Mouse (Mus musculus) bone marrow macrophage, adult 2 months (primary cell): Measurements from ENCODE around the gene Fto.

Experiments used
- CTCF ChIP-seq: IDR thresholded peaks from 2 replicates; pipeline ENCODE4 v1.5.1; 2012; ENCODE audit warnings: low read depth, mild to moderate bottlenecking, low read length, moderate library complexity
- POLR2A ChIP-seq: IDR thresholded peaks from 2 replicates; pipeline ENCODE4 v1.6.1; 2012; ENCODE audit warnings: mild to moderate bottlenecking, low read depth, low read length, borderline replicate concordance

DNA sequence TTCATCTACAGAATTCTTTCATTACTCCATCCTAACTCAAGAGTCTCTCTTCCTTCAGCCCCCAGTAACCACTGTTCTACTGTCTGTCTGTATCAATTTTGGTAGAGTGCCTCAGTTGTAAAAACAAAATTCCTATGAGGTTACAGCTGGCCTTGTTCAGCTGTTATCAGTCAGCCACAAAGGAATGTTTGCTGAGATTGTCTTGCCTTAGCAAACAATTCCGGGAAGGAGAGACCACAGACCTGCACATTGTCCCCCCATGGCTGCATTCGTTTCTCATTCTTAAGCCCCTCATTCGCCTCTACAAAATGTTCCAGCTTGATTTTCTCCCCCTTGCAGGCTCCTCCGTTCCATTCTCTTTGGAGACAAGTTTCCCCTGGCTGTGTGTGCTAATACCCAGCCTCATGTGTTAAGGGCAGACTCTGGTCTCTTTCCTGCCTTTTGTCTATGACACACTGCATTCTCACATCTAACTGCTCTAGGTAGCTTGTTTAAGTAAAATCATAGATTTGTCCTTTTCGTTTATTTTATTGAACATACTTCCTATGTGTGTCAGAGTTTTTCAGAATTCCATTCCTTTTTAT, 111.3 kb downstream of the Fto start:
- TF ChIP-seq CTCF (no peak), POLR2A (no peak)
